Mouse (Mus musculus) forebrain, postnatal 0 days (tissue): ENCODE results near the gene Slc38a4. TPM values are rescaled to one million over a fixed set of nuclear protein-coding genes. Genes with fewer than 3 reads are reported as not detected.

ENCODE experiments used
- ATAC-seq: fragments of 200-750 bp; cut with Nextera tagmentation; 2 replicates; pipeline ENCODE4 v1.8.0; 2017; ENCODE audit warnings: mild to moderate bottlenecking, moderate library complexity
- DNase-seq: peaks from one replicate; pipeline ENCODE4 v3.0.0-alpha.2; 2015
- H3K27ac ChIP-seq: fragments of 300-500 bp; sonication (generic); 2 replicates; pipeline ENCODE4 v1.5.1; 2014; ENCODE audit warnings: low read depth, mild to moderate bottlenecking, antibody characterized with exemption, low read length, moderate library complexity, mixed read lengths
- H3K27me3 ChIP-seq: fragments of 300-500 bp; sonication (generic); 2 replicates; pipeline ENCODE4 v1.6.1; 2014; ENCODE audit warnings: mild to moderate bottlenecking, low read length, mixed read lengths; ENCODE audit not compliant: insufficient read depth
- H3K36me3 ChIP-seq: fragments of 300-500 bp; sonication (generic); 2 replicates; pipeline ENCODE4 v1.6.1; 2014; ENCODE audit warnings: mild to moderate bottlenecking, moderate library complexity; ENCODE audit not compliant: insufficient read depth
- H3K4me1 ChIP-seq: fragments of 300-500 bp; sonication (generic); 2 replicates; pipeline ENCODE4 v1.6.1; 2014; ENCODE audit warnings: antibody characterized with exemption; ENCODE audit not compliant: insufficient read depth
- H3K4me2 ChIP-seq: fragments of 300-500 bp; sonication (generic); 2 replicates; pipeline ENCODE4 v1.6.1; 2014; ENCODE audit warnings: low read depth, mild to moderate bottlenecking, moderate library complexity
- H3K4me3 ChIP-seq: fragments of 300-500 bp; sonication (generic); 2 replicates; pipeline ENCODE4 v1.5.1; 2014; ENCODE audit warnings: low read depth, low read length, mixed read lengths
- H3K9ac ChIP-seq: fragments of 300-500 bp; sonication (generic); 2 replicates; pipeline ENCODE4 v1.6.1; 2014; ENCODE audit warnings: mild to moderate bottlenecking
- H3K9me3 ChIP-seq: fragments of 300-500 bp; sonication (generic); 2 replicates; pipeline ENCODE4 v1.6.1; 2016; ENCODE audit warnings: low read length
- CTCF ChIP-seq: sonication (generic); IDR thresholded peaks from 2 replicates; pipeline ENCODE4 v1.5.1; 2016; ENCODE audit warnings: antibody characterized with exemption, control low read depth, low read depth
- WGBS: fragments of 180-500 bp; shearing (Covaris S2); extraction: QIAGEN DNeasy Blood & Tissue Kit; methylation state at CpG from one replicate; pipeline ENCODE4 v1.1.7; 2014; 5-methylcytosine and 5-hydroxymethylcytosine counted together
- polyA plus RNA-seq: library from polyadenylated mRNA; unstranded; fragments of >200 nt; fragmentation: Nextera tagmentation; extraction: Ambion mirVana; gene quantifications from 2 replicates; pipeline ENCODE4 v1.2.1, GENCODE M21; 2015
- total RNA-seq: library from RNA; depleted of rRNA; stranded (reverse); fragments of >200 nt; gene quantifications from 2 replicates; pipeline ENCODE4 v1.2.3, GENCODE M21; 2014

Slc38a4 gene
- total and polyA plus RNA-seq, 2 experiments from 2014 or later: 2.8 to 4.4 TPM

GRCm38 (mm10) chr15:96968741-96969140 is 87.0 kb downstream of the Slc38a4 start:
- no peaks in the 10 kb centered on the region for H3K36me3 ChIP-seq
- WGBS: 80% methylated on average over 11 of the region's 11 CpGs
- H3K4me1 ChIP-seq: no peaks in the 10 kb centered on the region
- DNase-seq (peak; percentile 11), ATAC-seq (no peak)
- H3K27ac ChIP-seq: no peak overlapping the region
- no peak overlapping the region for H3K9ac ChIP-seq
- H3K27me3 ChIP-seq: no peaks in the 10 kb centered on the region
- no peak for TF ChIP-seq CTCF
- H3K4me2 ChIP-seq: no peak overlapping the region
- no peak overlapping the region for H3K4me3 ChIP-seq
- no peaks in the 10 kb centered on the region for H3K9me3 ChIP-seq

GRCm38 (mm10) chr15:96966326-96966725 is 89.4 kb downstream of the Slc38a4 start:
- 88% methylated on average over 3 of the region's 3 CpGs for WGBS

GRCm38 (mm10) chr15:96963735-96964134 is 92.0 kb downstream of the Slc38a4 start:
- 63% methylated on average over 10 of the region's 10 CpGs for WGBS
- Histone ChIP-seq H3K4me1 (no peaks in the 10 kb centered on the region), H3K9me3 (no peaks in the 10 kb centered on the region), H3K27me3 (no peaks in the 10 kb centered on the region), H3K4me2 (no peak overlapping the region), H3K27ac (no peak overlapping the region), H3K9ac (no peak overlapping the region), H3K4me3 (no peak overlapping the region), H3K36me3 (no peaks in the 10 kb centered on the region)
- DNase-seq (no peak), ATAC-seq (no peak)
- no peak for TF ChIP-seq CTCF

More at GRCm38 (mm10) chr15:96966326-96966725, 89.4 kb downstream of the Slc38a4 start:
- no peaks in the 10 kb centered on the region for H3K4me1 ChIP-seq
- H3K36me3 ChIP-seq: no peaks in the 10 kb centered on the region
- no peak overlapping the region for H3K27ac ChIP-seq
- no peak overlapping the region for H3K4me2 ChIP-seq
- H3K9me3 ChIP-seq: no peaks in the 10 kb centered on the region
- H3K27me3 ChIP-seq: no peaks in the 10 kb centered on the region
- no peak overlapping the region for H3K9ac ChIP-seq
- ATAC-seq (no peak), DNase-seq (no peak)
- no peak overlapping the region for H3K4me3 ChIP-seq
- no peak for TF ChIP-seq CTCF

GRCm38 (mm10) chr15:96963318-96963717 is 92.4 kb downstream of the Slc38a4 start:
- Histone ChIP-seq H3K27me3 (no peaks in the 10 kb centered on the region), H3K4me1 (no peaks in the 10 kb centered on the region), H3K4me3 (no peak overlapping the region), H3K27ac (no peak overlapping the region), H3K36me3 (no peaks in the 10 kb centered on the region), H3K4me2 (no peak overlapping the region), H3K9me3 (no peaks in the 10 kb centered on the region), H3K9ac (no peak overlapping the region)
- no peak for TF ChIP-seq CTCF
- WGBS: 80% methylated on average over 8 of the region's 8 CpGs
- ATAC-seq: no peak
- DNase-seq: no peak

GRCm38 (mm10) chr15:96960343-96960742 is 95.4 kb downstream of the Slc38a4 start:
- ATAC-seq: no peak
- 93% methylated on average over 11 of the region's 11 CpGs for WGBS
- Histone ChIP-seq H3K9ac (no peak overlapping the region), H3K36me3 (no peaks in the 10 kb centered on the region), H3K9me3 (no peaks in the 10 kb centered on the region), H3K27ac (no peak overlapping the region), H3K27me3 (no peaks in the 10 kb centered on the region), H3K4me3 (no peak overlapping the region), H3K4me1 (no peaks in the 10 kb centered on the region), H3K4me2 (no peak overlapping the region)
- no peak for TF ChIP-seq CTCF
- no peak for DNase-seq

- Histone ChIP-seq H3K4me3 (no peak overlapping the region), H3K4me2 (no peak overlapping the region), H3K27ac (no peak overlapping the region), H3K9me3 (no peaks in the 10 kb centered on the region), H3K27me3 (no peaks in the 10 kb centered on the region), H3K36me3 (no peaks in the 10 kb centered on the region), H3K9ac (no peak overlapping the region), H3K4me1 (no peaks in the 10 kb centered on the region)
- 24% methylated on average over 2 of the region's 2 CpGs for WGBS
- ATAC-seq: no peak
- TF ChIP-seq CTCF: no peak
- DNase-seq: no peak
Observed at GRCm38 (mm10) chr15:96959247-96959646, 96.5 kb downstream of the Slc38a4 start.

GRCm38 (mm10) chr15:96956699-96957098 is 99.1 kb downstream of the Slc38a4 start:
- no peaks in the 10 kb centered on the region for H3K36me3 ChIP-seq
- no peaks in the 10 kb centered on the region for H3K9me3 ChIP-seq
- WGBS: 83% methylated on average over 3 of the region's 3 CpGs
- DNase-seq (no peak), ATAC-seq (no peak)
- no peak for TF ChIP-seq CTCF
- no peak overlapping the region for H3K27ac ChIP-seq
- no peaks in the 10 kb centered on the region for H3K27me3 ChIP-seq
- H3K4me2 ChIP-seq: no peak overlapping the region
- H3K4me3 ChIP-seq: no peak overlapping the region
- H3K9ac ChIP-seq: no peak overlapping the region
- peaks cover 6% of the 10 kb centered on the region; the same call in 1 of the 2 replicates for H3K4me1 ChIP-seq

GRCm38 (mm10) chr15:96954389-96954788 is 101.4 kb downstream of the Slc38a4 start:
- ATAC-seq: no peak
- no peaks in the 10 kb centered on the region for H3K27me3 ChIP-seq
- TF ChIP-seq CTCF: no peak
- WGBS: 90% methylated on average over 6 of the region's 6 CpGs
- no peak overlapping the region for H3K27ac ChIP-seq
- no peaks in the 10 kb centered on the region for H3K36me3 ChIP-seq
- H3K9me3 ChIP-seq: no peaks in the 10 kb centered on the region
- H3K4me1 ChIP-seq: peaks cover 6% of the 10 kb centered on the region; the same call in 1 of the 2 replicates
- H3K4me2 ChIP-seq: no peak overlapping the region
- no peak overlapping the region for H3K9ac ChIP-seq
- DNase-seq: no peak
- no peak overlapping the region for H3K4me3 ChIP-seq
